Mouse (Mus musculus) adrenal gland, postnatal 14 days (tissue): Measurements from ENCODE around the gene Klhl26. TPM values are rescaled to one million over a fixed set of nuclear protein-coding genes. Genes with fewer than 3 reads are reported as not detected.

ENCODE experiments used
- DNase-seq: peaks from one replicate; pipeline ENCODE4 v3.0.0; 2021; ENCODE audit warnings: mixed read lengths
- total RNA-seq: library from RNA; stranded (reverse); gene quantifications from 2 replicates; pipeline ENCODE4 v1.2.3, GENCODE M21; 2021

The Klhl26 gene
- total RNA-seq, 1 experiment from 2014 or later, result 16.3 TPM

- DNase-seq, result no peak
These were observed 33.4 kb downstream of the Klhl26 start for GRCm38 (mm10) chr8:70443326-70443725.

DNA sequence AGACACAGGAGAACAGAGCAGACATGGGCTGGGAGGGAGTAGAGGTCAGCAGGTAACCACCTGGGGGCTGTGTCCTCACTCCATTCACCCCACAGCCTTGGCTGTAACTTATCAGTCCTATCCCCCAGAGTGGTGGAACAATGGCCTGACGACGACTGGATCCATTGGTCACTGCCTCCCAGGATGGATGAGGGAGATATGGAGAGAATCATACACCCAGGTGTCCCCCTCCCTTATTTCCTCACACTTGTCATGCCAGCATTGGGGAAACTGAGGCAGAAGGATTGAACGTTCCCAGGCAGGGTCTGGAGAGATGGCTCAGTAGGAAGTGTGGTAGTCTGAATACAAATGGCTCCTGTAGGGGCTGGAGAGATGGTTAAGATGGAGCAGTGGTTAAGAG lies 35.2 kb downstream of the Klhl26 start:
- no peak for DNase-seq

GRCm38 (mm10) chr8:70440246-70440645 lies 36.5 kb downstream of the Klhl26 start:
- no peak for DNase-seq

DNA sequence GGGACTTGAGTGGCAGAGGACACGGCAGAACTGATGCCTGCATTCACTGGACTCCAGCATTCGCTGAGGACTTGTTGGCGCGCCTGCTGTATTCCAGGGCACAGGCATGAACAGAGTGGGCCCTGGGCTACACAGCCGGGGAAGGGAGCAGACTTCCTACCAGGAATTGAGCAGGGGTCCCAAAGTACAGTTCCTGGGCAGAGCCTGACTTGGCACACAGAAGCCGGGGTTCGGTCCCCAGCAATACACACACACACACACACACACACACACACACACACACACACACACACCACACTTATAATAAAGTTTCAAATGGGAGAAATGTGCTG lies 37.0 kb downstream of the Klhl26 start:
- no peak for DNase-seq

DNA sequence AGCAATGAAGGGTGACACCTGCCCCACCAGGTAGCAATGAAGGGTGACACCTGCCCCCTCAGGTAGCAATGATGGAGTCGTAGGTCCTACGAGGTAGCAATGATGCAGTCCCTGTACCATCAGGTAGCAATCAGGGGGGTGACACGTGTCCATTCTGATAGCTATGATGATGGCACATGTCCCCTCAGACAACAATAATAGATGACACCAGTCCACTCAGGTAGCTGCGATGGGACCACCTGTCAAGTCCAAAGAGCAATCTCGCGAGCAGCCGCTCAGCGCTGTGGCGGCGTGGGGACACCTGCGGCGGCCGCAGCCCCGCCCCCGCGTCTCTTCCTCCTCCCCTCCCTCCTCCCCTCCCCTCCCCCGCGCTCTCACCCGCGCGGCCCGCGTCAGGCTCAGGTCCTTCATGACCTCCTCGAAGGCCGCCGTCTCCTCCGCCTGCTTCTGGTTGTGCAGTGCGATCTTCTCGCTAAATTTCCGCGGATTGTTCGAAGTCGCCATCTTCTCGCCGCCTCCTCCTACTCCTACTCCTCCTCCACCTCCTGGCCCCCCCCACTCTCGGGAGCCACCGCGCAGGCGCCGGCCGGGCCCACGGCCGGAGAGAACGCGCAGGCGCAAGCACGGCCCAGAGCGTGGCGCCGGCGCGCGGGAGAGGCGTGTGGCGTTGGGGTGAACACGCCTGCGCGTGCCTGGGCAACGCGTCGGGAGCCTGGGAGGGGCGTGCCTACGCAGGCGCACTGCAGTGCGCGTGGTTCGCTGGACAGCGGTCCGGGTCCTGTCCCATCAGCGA lies 37.5 kb downstream of the Klhl26 start, which contains the start of gene Crtc1:
Gene Crtc1, minus strand, starts transcription at position 525 of the 793 bp plus-strand sequence.
- DNase-seq, result peak; percentile 99

DNA sequence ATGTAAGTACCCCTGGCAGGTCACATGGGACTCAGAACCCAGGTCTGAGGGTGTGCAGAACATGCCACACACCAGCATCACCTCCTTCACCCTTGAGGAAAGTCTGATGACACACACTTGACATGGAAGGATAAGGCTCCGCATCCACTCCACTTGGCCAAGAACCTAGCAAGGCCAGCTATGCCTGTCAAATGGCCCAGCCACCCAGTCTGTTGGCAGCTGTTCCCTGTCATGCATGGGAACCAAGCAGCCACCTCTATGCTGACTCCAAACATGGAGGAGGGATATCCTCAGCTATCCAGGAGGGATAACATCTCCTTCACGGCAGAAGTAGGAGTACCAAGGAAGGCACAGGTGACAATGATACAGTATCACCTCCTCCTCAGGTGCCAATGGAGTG lies 38.3 kb downstream of the Klhl26 start:
- DNase-seq, result no peak

DNA sequence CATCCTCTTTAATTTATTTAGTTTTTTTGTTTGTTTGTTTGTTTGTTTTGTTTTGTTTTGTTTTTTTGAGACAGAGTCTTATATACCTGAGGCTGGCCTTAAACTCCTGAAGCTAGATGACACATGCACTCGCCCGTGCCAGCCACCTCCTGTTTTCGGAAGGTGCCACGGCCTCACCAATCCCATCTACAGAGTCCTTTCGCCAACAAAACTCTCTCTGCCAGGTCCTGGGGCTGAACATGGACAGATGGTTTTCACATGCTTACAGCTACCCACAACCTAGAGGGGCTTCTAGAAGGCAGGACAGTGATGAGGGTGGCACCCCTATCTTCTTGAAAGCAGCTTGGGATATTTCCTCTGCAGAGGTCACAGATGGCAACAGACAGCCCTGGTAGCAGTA lies 41.6 kb downstream of the Klhl26 start:
- DNase-seq, result no peak

DNA sequence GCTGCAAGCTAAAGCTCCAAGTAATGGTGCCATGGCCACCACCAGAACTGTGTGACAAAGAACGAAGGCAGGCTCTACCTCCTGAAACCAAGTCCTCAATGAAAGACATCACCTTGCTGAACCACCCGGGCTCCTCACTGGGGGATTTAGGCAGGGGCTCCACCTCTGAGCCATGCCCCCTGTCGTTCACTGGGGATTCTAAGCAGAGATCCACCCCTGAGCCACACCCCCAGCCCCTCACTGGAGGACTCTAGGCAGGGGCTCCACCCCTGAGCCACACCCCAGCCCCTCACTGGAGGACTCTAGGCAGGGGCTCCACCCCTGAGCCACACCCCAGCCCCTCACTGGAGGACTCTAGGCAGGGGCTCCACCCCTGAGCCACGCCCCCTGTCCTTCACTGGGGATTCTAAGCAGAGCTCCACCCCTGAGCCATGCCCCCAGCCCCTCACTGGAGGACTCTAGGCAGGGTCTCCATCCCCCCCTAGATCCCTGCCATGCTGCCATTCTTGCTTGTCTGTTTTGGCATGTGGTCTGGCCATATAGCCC lies 43.7 kb downstream of the Klhl26 start:
- DNase-seq, result no peak

DNA sequence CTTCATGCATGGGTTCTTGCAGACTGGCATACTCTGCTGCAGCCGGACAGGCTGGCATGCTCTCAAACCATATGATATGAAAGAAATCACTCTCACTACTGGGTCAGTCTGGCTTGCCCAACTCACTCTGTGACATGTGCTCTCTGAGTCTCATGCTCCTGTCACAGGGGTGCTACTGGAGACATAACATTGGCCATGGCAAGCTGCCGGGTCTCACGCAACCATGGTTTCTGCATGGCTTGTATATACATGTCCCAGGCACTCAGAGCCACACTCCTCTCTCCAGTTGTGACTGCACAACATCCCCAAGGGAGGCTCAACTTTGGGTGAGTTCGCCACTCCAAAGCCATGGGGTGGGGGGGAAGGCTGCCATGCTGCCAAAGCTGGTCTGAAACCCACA lies 45.6 kb downstream of the Klhl26 start:
- DNase-seq, result no peak

- no peak for DNase-seq
These were observed 50.4 kb downstream of the Klhl26 start for GRCm38 (mm10) chr8:70426300-70426907.

DNA sequence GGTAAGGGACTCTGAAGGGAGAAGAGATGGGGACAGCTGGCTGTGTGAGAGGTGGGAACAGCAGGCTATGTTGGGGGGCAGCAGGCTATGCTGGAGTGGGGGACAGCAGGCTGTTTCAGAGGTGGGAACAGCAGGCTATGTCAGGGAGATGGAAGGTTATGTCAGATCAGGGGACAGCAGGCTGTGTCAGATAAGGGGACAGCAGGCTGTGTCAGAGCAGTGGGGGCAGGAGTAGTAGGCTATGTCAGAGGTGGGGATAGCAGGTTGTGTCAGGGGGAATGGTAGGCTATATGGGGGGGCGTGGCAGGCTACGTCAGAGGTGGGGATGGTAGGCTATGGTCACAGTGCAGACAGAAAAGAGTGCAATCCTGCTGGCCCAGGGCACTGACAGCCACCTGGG lies 54.0 kb downstream of the Klhl26 start:
- no peak for DNase-seq

DNA sequence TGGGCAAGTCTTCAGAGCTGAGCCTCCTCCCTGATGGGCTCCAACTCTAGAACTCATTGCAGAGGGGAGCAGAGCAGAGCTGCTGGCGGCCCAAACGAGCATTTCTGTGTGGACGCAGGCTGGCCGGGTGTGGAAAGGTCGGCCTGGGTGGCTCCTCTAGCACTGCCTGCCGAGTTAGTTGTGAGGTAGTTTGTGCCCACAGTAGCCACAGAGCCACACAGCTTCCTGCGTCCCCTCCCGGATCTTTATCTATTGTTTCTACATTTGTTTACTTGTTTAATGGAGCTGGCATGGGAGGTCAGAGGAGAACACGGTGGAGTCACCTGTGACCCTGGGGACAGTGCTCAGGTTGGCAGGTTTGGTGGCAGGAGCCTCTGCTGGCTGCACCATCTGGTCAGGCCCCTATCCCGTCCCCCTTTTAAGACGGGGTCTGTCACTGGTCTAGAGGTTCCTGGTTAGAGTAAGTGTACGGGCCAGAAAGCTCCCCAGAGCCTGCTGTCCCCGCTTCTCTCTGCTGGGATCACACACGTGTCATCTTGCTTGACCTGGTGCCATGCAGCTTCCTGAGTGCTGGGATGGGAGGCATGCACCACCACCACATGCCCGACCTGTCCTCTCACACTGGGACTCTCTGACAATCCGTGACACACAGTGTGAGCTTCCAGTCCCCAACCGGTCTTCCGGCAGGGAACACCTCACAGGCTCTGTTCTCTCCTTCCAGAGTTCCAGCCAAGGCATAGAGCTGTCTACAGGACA lies 55.2 kb downstream of the Klhl26 start:
- DNase-seq, result no peak

DNA sequence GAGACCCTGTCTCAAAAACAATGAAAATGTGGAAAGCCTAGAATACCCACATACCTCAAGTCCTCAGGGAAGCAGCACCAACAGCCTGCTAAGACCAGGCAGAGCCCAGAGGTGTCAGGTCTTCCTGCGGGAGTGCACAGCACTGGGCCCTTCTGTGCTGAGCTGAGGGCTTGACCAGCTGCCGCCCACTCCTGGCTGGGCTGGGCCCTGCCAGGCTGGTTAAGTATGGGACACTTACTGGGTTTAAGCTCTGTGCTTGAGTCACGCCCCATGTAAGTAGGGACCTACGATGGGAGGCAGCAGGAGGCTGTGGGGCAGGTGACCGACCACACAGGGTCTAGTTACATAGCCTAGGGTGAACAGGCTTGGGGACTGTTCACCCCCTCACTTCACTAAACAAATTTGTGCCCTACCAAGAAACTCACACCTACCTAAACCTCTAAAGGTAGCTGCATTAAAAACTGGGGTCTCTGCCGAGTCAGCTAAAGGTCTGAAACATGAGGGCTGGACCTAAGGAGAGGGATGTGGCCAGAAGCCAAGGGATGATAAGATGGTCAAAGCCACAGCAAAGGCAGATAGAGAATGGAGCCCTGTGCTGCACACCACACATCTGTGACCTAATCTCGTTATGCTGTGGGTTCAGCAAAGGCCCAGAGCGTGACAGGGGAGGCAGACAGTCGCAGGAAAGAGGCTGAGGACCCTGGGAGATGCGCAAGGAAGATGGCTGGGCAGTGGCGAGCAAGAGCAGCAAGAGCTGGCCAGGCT lies 56.7 kb downstream of the Klhl26 start:
- DNase-seq, result no peak

DNA sequence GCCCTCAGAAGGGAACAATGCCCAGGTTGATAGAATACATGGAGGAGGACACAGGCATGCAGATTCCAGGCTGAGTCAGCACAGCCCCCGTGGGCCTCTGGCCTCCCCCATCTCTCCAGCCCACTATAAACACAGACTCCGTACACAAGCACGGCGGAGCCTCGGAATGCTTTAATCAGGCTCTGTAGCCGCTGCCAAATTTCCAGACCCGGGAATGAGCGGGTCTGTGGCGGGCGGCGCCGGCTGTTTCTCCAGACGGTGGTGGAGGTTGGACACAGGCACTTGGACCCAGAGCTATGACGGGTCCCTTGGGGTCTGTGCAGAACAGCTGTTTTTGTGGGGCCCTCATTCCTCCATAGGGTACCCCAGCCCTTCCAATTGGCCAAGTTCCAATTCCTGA lies 57.8 kb downstream of the Klhl26 start:
- no peak for DNase-seq

- no peak for DNase-seq
These were observed 58.9 kb downstream of the Klhl26 start for GRCm38 (mm10) chr8:70417914-70418313.

DNA sequence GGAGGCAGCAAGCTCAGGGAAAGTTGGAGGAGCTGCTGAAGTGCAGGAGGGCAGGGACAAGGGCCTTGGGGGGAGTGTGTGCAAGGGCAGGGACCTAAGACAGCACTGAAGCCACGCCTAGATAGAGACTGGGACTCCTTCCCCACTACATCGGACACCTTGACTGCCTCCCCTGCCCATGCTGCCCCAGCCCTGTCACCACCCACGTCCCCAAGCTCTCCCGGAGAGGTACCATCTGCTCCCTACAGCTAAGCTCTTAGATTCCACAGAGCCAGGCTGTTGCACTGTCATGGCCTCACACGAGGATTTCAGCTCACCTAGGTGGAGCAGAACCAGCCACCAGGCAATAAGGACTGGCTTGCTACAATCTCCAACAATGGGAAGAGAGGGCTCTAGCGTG lies 59.8 kb downstream of the Klhl26 start:
- no peak for DNase-seq

- peak; percentile 81 for DNase-seq
These were observed 61.0 kb downstream of the Klhl26 start for GRCm38 (mm10) chr8:70415540-70416451.

- no peak for DNase-seq
These were observed 62.3 kb downstream of the Klhl26 start for GRCm38 (mm10) chr8:70414310-70414946.

- no peak for DNase-seq
These were observed 66.5 kb downstream of the Klhl26 start for GRCm38 (mm10) chr8:70410281-70410680.

DNA sequence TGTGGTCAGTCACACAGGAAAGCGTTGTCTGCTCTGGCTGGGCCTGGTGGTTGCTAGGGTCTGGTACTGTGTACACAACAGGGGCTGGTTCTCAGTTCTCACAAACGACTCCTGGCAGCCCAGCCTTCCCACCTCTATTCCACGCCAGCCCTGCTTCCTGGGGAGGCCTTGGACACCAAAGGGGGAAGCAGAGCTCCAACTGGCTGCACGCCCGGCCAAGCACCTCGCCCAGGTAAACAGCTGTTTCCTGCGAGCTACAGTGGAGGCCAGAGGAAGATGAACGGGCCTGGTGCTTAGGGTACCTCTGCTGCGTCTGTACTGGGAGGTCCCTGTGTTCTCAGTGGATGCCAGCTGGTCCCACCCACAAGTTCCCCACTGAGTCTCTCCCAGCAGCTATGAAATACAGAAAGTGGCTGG lies 67.3 kb downstream of the Klhl26 start:
- DNase-seq, result no peak

DNA sequence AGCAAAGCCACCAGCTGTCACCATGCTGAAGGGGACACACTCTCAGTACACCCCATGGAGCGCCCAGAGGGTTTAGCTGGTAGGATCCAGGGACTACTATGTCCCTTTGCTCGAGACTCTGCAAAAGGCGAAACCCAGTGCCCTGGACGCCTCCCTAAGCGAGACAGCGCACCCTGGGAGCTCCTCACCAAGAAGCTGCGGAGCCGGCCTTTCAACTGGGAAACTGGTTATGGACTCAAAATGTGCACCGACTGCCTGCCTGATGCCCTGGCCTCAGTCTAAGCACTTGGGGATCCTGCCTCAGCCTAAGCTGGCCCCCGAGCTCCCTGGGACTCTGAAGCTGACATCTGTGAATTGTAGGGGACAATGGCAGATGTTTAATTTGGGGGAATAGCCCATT lies 67.7 kb downstream of the Klhl26 start:
- DNase-seq, result no peak
